In the genomic region with DNA sequence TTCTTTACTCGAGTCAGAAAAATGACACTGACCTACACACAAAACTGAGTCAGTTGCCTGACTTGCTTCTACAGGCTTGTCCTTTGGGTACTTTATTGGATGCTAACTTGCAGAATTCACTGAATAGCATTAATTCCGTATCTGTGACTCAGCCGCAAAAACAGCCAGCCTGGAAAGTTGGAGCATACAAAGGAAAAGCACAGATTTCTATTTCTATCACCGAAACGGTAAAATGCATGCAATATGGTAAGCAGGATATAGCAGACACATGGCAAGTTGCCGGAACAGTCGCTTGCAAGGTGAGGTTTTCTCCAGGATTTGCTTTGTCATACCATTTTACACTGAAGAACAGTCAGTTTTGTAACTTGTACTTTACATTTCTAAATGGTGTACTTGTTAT, we compare ENCODE assay signal across 32 mouse cellular contexts. TPM values are rescaled to one million over a fixed set of nuclear protein-coding genes. Genes with fewer than 3 reads are reported as not detected.
DNase-seq lines count a peak whose midpoint lies in the region; ATAC-seq and TF ChIP-seq lines count a peak whose summit lies in the region.
"Had no signal": no experiment of that assay in that cellular context is flagged by ENCODE, and none has a peak within 500 bp of the region (broad histone marks: within the 10 kb centered on the region; RNA-seq: fewer than 3 reads in every experiment).

No protein-coding gene starts in this region.

- H3K4me2 ChIP-seq in liver, postnatal 0 days (ENCODE audit: low read depth, low read length): no peak overlapping the region
- H3K4me2 ChIP-seq: heart, embryonic 15.5 days; hindbrain, embryonic 12.5 days; liver, embryonic 12.5 days; midbrain, embryonic 13.5 days; neural tube, embryonic 15.5 days had no signal

- no peak for DNase-seq in frontal cortex, postnatal 14 days (ENCODE audit: low spot score in 2 of 2)
- peak; percentile 13 to 29 for DNase-seq in left cerebral cortex, adult 18-20 months (ENCODE audit: low spot score in 2 of 2)
- DNase-seq in left cerebral cortex, postnatal 10 days (ENCODE audit: extremely low spot score in 1 of 2, low spot score in 2 of 2): no peak
- DNase-seq in 3T3-L1 (ENCODE audit: low read depth, low spot score): peak; percentile 64
- DNase-seq in right cerebral cortex, postnatal 14 days: peak; percentile 9
- DNase-seq in liver, postnatal 0 days: no peak
- no peak for DNase-seq in kidney, adult 9 months
- DNase-seq: adrenal gland, postnatal 10 days; cerebellum, adult 11 months; cerebellum, adult 9-10 months; cerebellum, postnatal 36 days; gastrocnemius, postnatal 10 days; heart, postnatal 36 days; kidney, adult 8-10 months; kidney, postnatal 10 days; lung, adult 18-20 months; lung, postnatal 4 days; spleen, adult 18-20 months; thymus, adult 18-20 months; thymus, postnatal 36 days had no signal

- H3K9ac ChIP-seq in liver, postnatal 0 days (replicated peaks): no peak overlapping the region
- H3K9ac ChIP-seq: heart, embryonic 15.5 days; hindbrain, embryonic 12.5 days; liver, embryonic 12.5 days; midbrain, embryonic 13.5 days; neural tube, embryonic 15.5 days had no signal

- H3K36me3 ChIP-seq in liver, postnatal 0 days (replicated peaks; ENCODE audit: insufficient read depth, low read length): peaks cover 9% of the 10 kb centered on the region

- WGBS in liver, postnatal 0 days (ENCODE audit: insufficient replicate concordance): 92% methylated on average over 7 of the region's 7 CpGs

- H3K4me3 ChIP-seq in liver, postnatal 0 days (ENCODE audit: low read depth, low read length): no peak overlapping the region
- H3K4me3 ChIP-seq: heart, embryonic 15.5 days; hindbrain, embryonic 12.5 days; liver, embryonic 12.5 days; megakaryocyte, embryonic 14.5 days; midbrain, embryonic 13.5 days; neural tube, embryonic 15.5 days had no signal

- peak; percentile 88 for ATAC-seq in frontal cortex, adult (ENCODE audit: low TSS enrichment)
- ATAC-seq in liver, postnatal 0 days: no peak
- ATAC-seq: forebrain, embryonic 16.5 days; intestine, embryonic 16.5 days; liver, embryonic 12.5 days; lung, postnatal 0 days; midbrain, embryonic 13.5 days; Patski had no signal

- no peaks in the 10 kb centered on the region for H3K27me3 ChIP-seq in liver, postnatal 0 days (ENCODE audit: insufficient read depth, low read length)
- H3K27me3 ChIP-seq: heart, embryonic 15.5 days; hindbrain, embryonic 12.5 days; liver, embryonic 12.5 days; megakaryocyte, embryonic 14.5 days; midbrain, embryonic 13.5 days; neural tube, embryonic 15.5 days; Patski had no signal

- intact Hi-C loops in left cerebral cortex, postnatal 10 days (cut with DNase I): no loop called here

- TF ChIP-seq CTCF in liver, postnatal 0 days (IDR thresholded peaks at IDR 0.05; ENCODE audit: low read depth): no peak

- H3K4me1 ChIP-seq in liver, postnatal 0 days (ENCODE audit: insufficient read depth): no peaks in the 10 kb centered on the region
- H3K4me1 ChIP-seq: heart, embryonic 15.5 days; hindbrain, embryonic 12.5 days; midbrain, embryonic 13.5 days had no signal

- H3K27ac ChIP-seq in liver, postnatal 0 days (ENCODE audit: low read depth): no peak overlapping the region
- H3K27ac ChIP-seq: heart, embryonic 15.5 days; hindbrain, embryonic 12.5 days; liver, embryonic 12.5 days; midbrain, embryonic 13.5 days; neural tube, embryonic 15.5 days had no signal

- H3K9me3 ChIP-seq in liver, postnatal 0 days (ENCODE audit: low read length): no peaks in the 10 kb centered on the region
- H3K9me3 ChIP-seq: G1E; heart, embryonic 15.5 days; hindbrain, embryonic 12.5 days; liver, embryonic 12.5 days; megakaryocyte, embryonic 14.5 days; midbrain, embryonic 13.5 days; neural tube, embryonic 15.5 days had no signal

- no peak for TF ChIP-seq EP300 in liver, postnatal 0 days (IDR thresholded peaks at IDR 0.05; ENCODE audit: low read depth)

RNA-seq across cellular contexts. Expression of gene Exoc5, which starts 7.4 kb away (rescaled TPM):
- total RNA-seq in left cerebral cortex, adult 18-20 months (2021): 10 to 100 TPM; 53.6 to 57.1 TPM
- total RNA-seq in left cerebral cortex, postnatal 10 days (2021): 10 to 100 TPM; 60.0 to 64.3 TPM
- 11.8 and 12.6 TPM in 2 replicates for polyA plus RNA-seq in liver, postnatal 0 days (2015; fragmentation: Nextera tagmentation; extraction: Ambion mirVana)

RNA-seq across cellular contexts. Expression of gene Ap5m1, which starts 8.0 kb away (rescaled TPM):
- total RNA-seq in left cerebral cortex, adult 18-20 months (2021): 10 to 100 TPM; 18.5 to 22.2 TPM
- 10 to 100 TPM; 14.6 to 17.6 TPM for total RNA-seq in left cerebral cortex, postnatal 10 days (2021)
- polyA plus RNA-seq in liver, postnatal 0 days (2015; fragmentation: Nextera tagmentation; extraction: Ambion mirVana): 7.8 TPM in 2 replicates

Comparison
In these comparisons a context has a peak if more than half of its experiments do, and no peak if none do; other contexts are left out.
1. DNase-seq: peak in left cerebral cortex, adult 18-20 months (2 of 2), 3T3-L1 (single experiment) and right cerebral cortex, postnatal 14 days (single experiment); none in frontal cortex, postnatal 14 days (0 of 2), left cerebral cortex, postnatal 10 days (0 of 2), liver, postnatal 0 days (single experiment) and kidney, adult 9 months (single experiment).